Mouse (Mus musculus): ENCODE data around the gene Disp1.

GRCm38 (mm10) chr1:183164190-183164580 lies 57.1 kb downstream of the Disp1 start:
- no peak for TF ChIP-seq CTCF (IDR thresholded peaks at IDR 0.05; ENCODE audit: control insufficient read depth, insufficient read depth, insufficient replicate concordance, low read depth, low read length)
- no peak for TF ChIP-seq POLR2A (IDR thresholded peaks at IDR 0.05; ENCODE audit: control insufficient read depth, low read depth, low read length)

Measured in testis, adult 2 months (tissue).